Mouse (Mus musculus) myocyte (in vitro differentiated cells): ENCODE measurements around the gene Aida.

ENCODE experiments used
- CEBPB ChIP-seq: IDR thresholded peaks from 2 replicates; pipeline ENCODE4 v1.6.1; 2011; ENCODE audit warnings: mild to moderate bottlenecking, moderate library complexity; ENCODE audit not compliant: poor library complexity, insufficient read depth, severe bottlenecking
- MAX ChIP-seq: IDR thresholded peaks from one replicate; pipeline ENCODE4 v1.6.1; 2011; ENCODE audit warnings: low read depth, mild to moderate bottlenecking, control low read depth
- MYOG ChIP-seq, 3 experiments: IDR thresholded peaks; one replicate each; pipeline ENCODE4 v1.6.1; 2011; ENCODE audit warnings: control low read depth in 2 of 3, low read depth in 2 of 3, mild to moderate bottlenecking in 2 of 3; ENCODE audit not compliant: insufficient read length in 2 of 3, control insufficient read depth in 1 of 3, insufficient read depth in 1 of 3
- POLR2A ChIP-seq: IDR thresholded peaks from one replicate; pipeline ENCODE4 v1.6.1; 2011; ENCODE audit warnings: low read depth, mild to moderate bottlenecking, control low read depth, moderate library complexity; ENCODE audit not compliant: insufficient read length
- REST ChIP-seq: IDR thresholded peaks from one replicate; pipeline ENCODE4 v1.6.1; 2011; ENCODE audit warnings: mild to moderate bottlenecking, control low read depth, moderate library complexity; ENCODE audit not compliant: insufficient read depth, insufficient read length
- SRF ChIP-seq: IDR thresholded peaks from one replicate; pipeline ENCODE4 v1.6.1; 2011; ENCODE audit warnings: low read depth; ENCODE audit not compliant: control insufficient read depth, insufficient read length
- TCF12 ChIP-seq: IDR thresholded peaks from one replicate; pipeline ENCODE4 v1.6.1; 2011; ENCODE audit warnings: mild to moderate bottlenecking, control low read depth; ENCODE audit not compliant: poor library complexity, insufficient read depth, severe bottlenecking
- USF1 ChIP-seq: IDR thresholded peaks from one replicate; pipeline ENCODE4 v1.6.1; 2011; ENCODE audit warnings: low read depth, mild to moderate bottlenecking, control low read depth, moderate library complexity

- TF ChIP-seq POLR2A, result no peak
- TF ChIP-seq SRF, result no peak
- TF ChIP-seq TCF12, result no peak
- TF ChIP-seq MAX, result no peak
- TF ChIP-seq REST, result no peak
- TF ChIP-seq CEBPB, result no peak
- no peak for TF ChIP-seq MYOG (IDR thresholded peaks at IDR 0.05; ENCODE audit: control insufficient read depth in 1 of 3, insufficient read depth in 1 of 3, insufficient read length in 2 of 3, low read depth in 2 of 3)
- no peak for TF ChIP-seq USF1
These were observed 27.5 kb downstream of the Aida start for GRCm38 (mm10) chr1:183323923-183324322.
